Mouse (Mus musculus) megakaryocyte, embryonic 14.5 days (primary cell): ENCODE measurements around the gene Nsmce3.

Experiments
- FLI1 ChIP-seq: IDR thresholded peaks from 2 replicates; pipeline ENCODE4 v1.6.1; 2012; ENCODE audit warnings: low read length, inconsistent platforms, mixed read lengths
- GATA1 ChIP-seq: IDR thresholded peaks from 3 replicates; pipeline ENCODE4 v1.6.1; 2012; ENCODE audit warnings: mixed read lengths, low read length, inconsistent platforms, borderline replicate concordance

DNA sequence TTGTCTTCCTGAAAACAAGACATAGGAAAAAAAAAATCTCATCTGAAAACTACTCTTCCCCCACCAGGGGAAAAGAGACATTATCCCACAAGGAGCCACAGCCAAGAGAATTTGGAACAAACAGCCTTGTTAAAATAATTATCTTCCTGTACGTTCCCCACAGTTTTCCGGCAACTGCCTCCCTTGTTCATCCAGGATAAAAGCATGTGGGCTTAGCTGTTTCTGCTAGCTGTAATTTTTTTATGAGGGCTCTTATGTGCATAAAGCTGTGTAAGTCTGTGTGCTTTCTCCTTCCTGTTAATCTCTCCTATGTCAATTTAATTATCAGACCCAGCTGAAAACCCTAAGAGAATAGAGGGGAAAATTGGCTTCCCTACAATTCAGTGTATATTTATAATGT lies 42.3 kb upstream of the Nsmce3 start:
- TF ChIP-seq GATA1 (no peak), FLI1 (no peak)
